Mouse (Mus musculus): ENCODE results near the gene Jmjd1c.

GRCm38 (mm10) chr10:67085916-67086315 lies 10.0 kb upstream of the Jmjd1c start:
- TF ChIP-seq CTCF (IDR thresholded peaks at IDR 0.05; ENCODE audit: low read depth, low read length) = no peak
- TF ChIP-seq POLR2A (IDR thresholded peaks at IDR 0.05; ENCODE audit: extremely low read depth, insufficient read depth, low read length) = no peak
